Mouse (Mus musculus): Measurements from ENCODE around the gene Aff1. TPM values are rescaled to one million over a fixed set of nuclear protein-coding genes. Genes with fewer than 3 reads are reported as not detected.

Aff1 gene
- polyA plus RNA-seq, 1 experiment from 2014 or later: 12.1 TPM

DNA sequence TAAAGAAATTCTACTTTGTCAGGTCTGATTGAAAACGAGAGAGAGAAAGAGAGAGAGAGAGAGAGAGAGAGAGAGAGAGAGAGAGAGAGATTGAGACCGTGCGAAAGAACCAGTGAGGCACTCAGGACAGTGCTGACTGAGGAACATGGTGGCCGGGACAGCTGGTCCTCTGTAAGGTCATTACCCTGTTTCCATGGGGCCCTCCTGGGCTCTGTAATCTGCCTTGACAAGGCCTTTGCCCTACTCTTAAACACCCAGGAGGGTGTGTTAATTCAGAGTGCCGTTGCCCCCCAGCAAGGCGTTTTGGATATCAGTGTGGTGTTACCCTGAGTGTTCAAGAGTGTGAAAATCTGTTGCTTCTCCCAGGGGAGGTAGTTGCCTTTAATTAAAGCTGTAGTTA is 88.1 kb downstream of the Aff1 start:
- WGBS (ENCODE audit: insufficient replicate concordance): 25% methylated on average over 6 of the region's 6 CpGs
- no peaks in the 10 kb centered on the region for H3K36me3 ChIP-seq (ENCODE audit: control insufficient read depth, insufficient read depth, low read length)
- H3K4me3 ChIP-seq (ENCODE audit: low read depth, low read length): no peak overlapping the region
- H3K9me3 ChIP-seq (replicated peaks; ENCODE audit: control insufficient read depth, low read length): no peaks in the 10 kb centered on the region
- H3K4me2 ChIP-seq: no peak overlapping the region
- no peak overlapping the region for H3K9ac ChIP-seq (ENCODE audit: low read depth, low read length)
- H3K4me1 ChIP-seq (ENCODE audit: control insufficient read depth, insufficient read depth, low read length): peaks cover 39% of the 10 kb centered on the region
- no peak overlapping the region for H3K27ac ChIP-seq (ENCODE audit: low read depth, low read length)
- no peak for ATAC-seq (replicated peaks; ENCODE audit: insufficient number of reproducible peaks, low FRiP score, low TSS enrichment)
- no peaks in the 10 kb centered on the region for H3K27me3 ChIP-seq (ENCODE audit: control insufficient read depth, insufficient read depth, low read length)

DNA sequence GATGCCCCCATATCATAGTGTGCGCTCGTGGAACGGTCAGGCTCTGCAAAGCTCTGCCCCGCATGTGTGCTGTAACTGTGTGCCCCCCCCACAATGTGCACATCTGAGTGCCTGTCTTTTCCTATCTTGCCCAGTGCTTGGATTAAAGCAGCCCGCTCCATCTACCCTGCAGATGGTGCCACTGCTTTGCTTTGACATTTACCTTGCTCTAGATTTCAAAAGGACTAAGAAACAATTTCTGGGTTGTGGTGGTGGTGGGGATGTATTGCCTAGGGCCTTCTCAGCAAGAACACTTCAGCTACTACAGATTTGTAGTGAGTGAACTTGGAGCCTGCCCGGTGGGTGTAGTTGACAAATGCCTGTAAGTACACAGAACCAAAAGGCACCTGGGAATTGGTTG is 88.7 kb downstream of the Aff1 start:
- no peak overlapping the region for H3K4me2 ChIP-seq
- 76% methylated on average over 6 of the region's 6 CpGs for WGBS (ENCODE audit: insufficient replicate concordance)
- no peak overlapping the region for H3K4me3 ChIP-seq (ENCODE audit: low read depth, low read length)

DNA sequence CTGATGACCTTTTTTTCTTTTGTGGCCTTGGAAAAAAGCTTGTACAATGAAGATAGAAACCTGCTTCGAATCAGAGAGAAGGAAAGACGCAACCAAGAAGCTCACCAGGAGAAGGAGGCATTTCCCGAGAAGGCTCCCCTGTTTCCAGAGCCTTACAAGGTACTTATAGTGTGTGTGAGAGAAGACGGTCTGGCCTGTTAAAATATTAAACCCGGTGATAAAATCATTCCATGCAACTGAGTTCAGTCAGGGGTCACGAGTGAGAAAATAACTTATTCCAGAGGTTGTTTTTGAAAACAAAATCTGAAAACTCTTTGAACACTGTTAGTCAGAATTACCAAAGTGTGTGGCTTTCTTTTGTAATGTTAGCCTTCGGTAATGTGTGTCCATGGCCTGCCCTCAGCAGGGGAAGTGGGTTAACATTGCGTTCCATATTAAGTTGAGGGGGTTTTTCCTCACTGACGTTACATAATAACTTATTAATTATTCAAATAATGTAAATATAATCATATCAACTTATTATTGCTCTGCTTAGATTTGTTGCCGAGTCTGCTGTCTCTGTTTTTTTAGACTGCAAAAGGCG is 91.0 kb downstream of the Aff1 start:
- no peak for ATAC-seq (replicated peaks; ENCODE audit: insufficient number of reproducible peaks, low FRiP score, low TSS enrichment)
- no peak overlapping the region for H3K4me3 ChIP-seq (ENCODE audit: low read depth, low read length)
- WGBS (ENCODE audit: insufficient replicate concordance): 84% methylated on average over 11 of the region's 11 CpGs
- H3K9me3 ChIP-seq (replicated peaks; ENCODE audit: control insufficient read depth, low read length): no peaks in the 10 kb centered on the region
- 0 out of 2 replicates have a peak, but pooled peaks cover 2% of the 10 kb centered on the region for H3K36me3 ChIP-seq (ENCODE audit: control insufficient read depth, insufficient read depth, low read length)
- no peaks in the 10 kb centered on the region for H3K27me3 ChIP-seq (ENCODE audit: control insufficient read depth, insufficient read depth, low read length)
- no peak overlapping the region for H3K9ac ChIP-seq (ENCODE audit: low read depth, low read length)
- no peak overlapping the region for H3K4me2 ChIP-seq
- peaks cover 30% of the 10 kb centered on the region for H3K4me1 ChIP-seq (ENCODE audit: control insufficient read depth, insufficient read depth, low read length)
- no peak overlapping the region for H3K27ac ChIP-seq (ENCODE audit: low read depth, low read length)

More for the DNA sequence above, 88.7 kb downstream of the Aff1 start:
- H3K27ac ChIP-seq (ENCODE audit: low read depth, low read length): no peak overlapping the region
- H3K36me3 ChIP-seq (ENCODE audit: control insufficient read depth, insufficient read depth, low read length): no peaks in the 10 kb centered on the region
- H3K9ac ChIP-seq (ENCODE audit: low read depth, low read length): no peak overlapping the region
- peaks cover 35% of the 10 kb centered on the region for H3K4me1 ChIP-seq (ENCODE audit: control insufficient read depth, insufficient read depth, low read length)
- no peaks in the 10 kb centered on the region for H3K9me3 ChIP-seq (replicated peaks; ENCODE audit: control insufficient read depth, low read length)
- ATAC-seq (replicated peaks; ENCODE audit: insufficient number of reproducible peaks, low FRiP score, low TSS enrichment): no peak
- H3K27me3 ChIP-seq (ENCODE audit: control insufficient read depth, insufficient read depth, low read length): no peaks in the 10 kb centered on the region

DNA sequence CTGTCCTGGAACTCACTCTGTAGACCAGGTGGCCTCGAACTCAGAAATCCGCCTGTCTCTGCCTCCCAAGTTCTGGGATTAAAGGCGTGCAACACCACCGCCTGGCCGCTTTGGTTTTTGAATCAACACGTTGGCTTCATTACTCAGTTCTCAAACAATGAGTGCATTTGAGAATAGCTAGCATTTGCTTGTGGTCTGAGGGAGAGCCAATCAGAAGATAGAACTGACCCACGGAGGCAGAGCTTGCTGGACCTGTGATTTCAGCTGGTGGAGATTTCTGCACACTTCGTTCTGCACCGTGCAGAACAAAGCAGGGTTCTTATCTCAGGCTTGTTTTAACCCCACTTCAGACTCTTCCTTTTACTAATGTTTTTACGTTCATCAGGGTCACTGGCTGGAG is 93.9 kb downstream of the Aff1 start:
- Histone ChIP-seq H3K4me1 (ENCODE audit: control insufficient read depth, insufficient read depth, low read length) (peaks cover 22% of the 10 kb centered on the region), H3K9me3 (replicated peaks; ENCODE audit: control insufficient read depth, low read length) (no peaks in the 10 kb centered on the region), H3K27ac (ENCODE audit: low read depth, low read length) (no peak overlapping the region), H3K4me2 (no peak overlapping the region), H3K9ac (ENCODE audit: low read depth, low read length) (no peak overlapping the region), H3K36me3 (ENCODE audit: control insufficient read depth, insufficient read depth, low read length) (0 out of 2 replicates have a peak, but pooled peaks cover 2% of the 10 kb centered on the region), H3K4me3 (ENCODE audit: low read depth, low read length) (no peak overlapping the region), H3K27me3 (ENCODE audit: control insufficient read depth, insufficient read depth, low read length) (no peaks in the 10 kb centered on the region)
- no peak for ATAC-seq (replicated peaks; ENCODE audit: insufficient number of reproducible peaks, low FRiP score, low TSS enrichment)
- WGBS (ENCODE audit: insufficient replicate concordance): 68% methylated on average over 10 of the region's 10 CpGs

DNA sequence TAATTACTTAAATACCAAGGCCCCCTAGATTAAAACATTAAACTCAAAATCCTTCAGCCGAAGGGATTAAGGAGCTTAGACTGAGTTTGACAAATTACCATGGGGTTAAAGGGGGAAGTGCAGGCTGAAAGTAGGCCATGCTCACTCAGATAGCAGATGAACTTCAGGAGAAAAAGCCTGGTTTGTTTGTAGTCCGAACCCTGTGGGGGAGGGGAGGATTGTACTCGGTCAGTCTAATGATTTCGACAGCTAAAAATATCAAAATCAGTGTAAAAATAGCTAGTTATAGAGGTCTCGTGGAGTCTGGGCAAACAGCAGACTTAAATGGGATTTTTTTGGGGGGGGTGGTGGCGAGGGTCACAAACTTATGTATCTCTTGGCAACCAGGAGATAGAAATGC is 96.3 kb downstream of the Aff1 start:
- Histone ChIP-seq H3K4me2 (peak overlapping the region; percentile 9; the same call in 1 of the 2 replicates), H3K27ac (ENCODE audit: low read depth, low read length) (peak overlapping the region; percentile 66), H3K4me3 (ENCODE audit: low read depth, low read length) (no peak overlapping the region), H3K36me3 (ENCODE audit: control insufficient read depth, insufficient read depth, low read length) (0 out of 2 replicates have a peak, but pooled peaks cover 2% of the 10 kb centered on the region), H3K4me1 (ENCODE audit: control insufficient read depth, insufficient read depth, low read length) (peaks cover 17% of the 10 kb centered on the region), H3K9me3 (replicated peaks; ENCODE audit: control insufficient read depth, low read length) (no peaks in the 10 kb centered on the region), H3K27me3 (ENCODE audit: control insufficient read depth, insufficient read depth, low read length) (no peaks in the 10 kb centered on the region), H3K9ac (ENCODE audit: low read depth, low read length) (no peak overlapping the region)
- ATAC-seq (replicated peaks; ENCODE audit: insufficient number of reproducible peaks, low FRiP score, low TSS enrichment): no peak
- WGBS (ENCODE audit: insufficient replicate concordance): 32% methylated on average over 6 of the region's 6 CpGs

DNA sequence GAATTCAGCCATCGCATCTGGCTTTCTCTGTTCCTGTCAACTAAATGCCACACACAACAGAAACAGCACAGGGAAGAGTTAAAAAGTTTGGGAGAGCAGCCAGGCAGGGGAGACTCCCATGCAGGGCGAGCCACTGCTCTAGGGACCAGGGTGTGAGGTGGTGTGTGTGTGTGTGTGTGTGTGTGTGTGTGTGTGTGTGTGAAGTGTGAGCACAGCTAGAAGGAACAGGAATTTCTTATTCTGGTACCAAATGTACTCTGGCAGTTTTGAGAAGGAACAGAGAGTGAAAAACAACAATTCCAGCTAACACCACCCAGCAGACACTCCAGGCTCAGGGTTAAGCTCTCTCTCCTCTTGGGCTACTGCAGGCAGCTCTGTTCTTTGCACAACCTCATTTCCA is 96.8 kb downstream of the Aff1 start:
- 0 out of 2 replicates have a peak, but pooled peaks cover 2% of the 10 kb centered on the region for H3K36me3 ChIP-seq (ENCODE audit: control insufficient read depth, insufficient read depth, low read length)
- no peak overlapping the region for H3K9ac ChIP-seq (ENCODE audit: low read depth, low read length)
- 30% methylated on average over 2 of the region's 2 CpGs for WGBS (ENCODE audit: insufficient replicate concordance)
- H3K4me3 ChIP-seq (ENCODE audit: low read depth, low read length): no peak overlapping the region
- no peak for ATAC-seq (replicated peaks; ENCODE audit: insufficient number of reproducible peaks, low FRiP score, low TSS enrichment)
- peak overlapping the region; percentile 33 for H3K4me2 ChIP-seq
- peaks cover 17% of the 10 kb centered on the region for H3K4me1 ChIP-seq (ENCODE audit: control insufficient read depth, insufficient read depth, low read length)
- no peaks in the 10 kb centered on the region for H3K27me3 ChIP-seq (ENCODE audit: control insufficient read depth, insufficient read depth, low read length)
- no peaks in the 10 kb centered on the region for H3K9me3 ChIP-seq (replicated peaks; ENCODE audit: control insufficient read depth, low read length)
- H3K27ac ChIP-seq (ENCODE audit: low read depth, low read length): peak overlapping the region; percentile 48

DNA sequence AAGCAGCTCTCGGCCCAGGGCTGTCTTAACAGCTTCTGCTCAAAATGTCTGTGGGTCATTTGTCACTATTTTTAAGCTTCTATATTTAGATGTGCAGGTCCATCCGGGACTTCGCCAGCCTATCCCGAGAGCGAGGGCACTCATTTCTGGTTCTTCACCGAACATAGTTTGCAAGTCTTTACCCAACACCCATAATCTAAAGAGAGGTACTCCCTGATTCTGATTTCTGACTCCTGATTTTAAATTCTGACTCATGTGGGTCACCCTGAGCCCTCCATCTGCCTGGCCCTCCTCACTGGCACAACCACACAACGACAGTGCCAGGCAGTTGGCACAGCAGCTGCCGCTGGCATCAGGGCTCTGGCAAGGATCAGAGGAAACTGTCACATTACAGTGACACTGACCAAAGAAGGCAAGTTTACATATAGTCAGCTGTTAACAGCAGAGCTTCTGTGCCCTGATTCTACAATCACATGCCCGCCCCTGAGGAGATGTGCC is 97.5 kb downstream of the Aff1 start:
- H3K9ac ChIP-seq (ENCODE audit: low read depth, low read length): no peak overlapping the region

DNA sequence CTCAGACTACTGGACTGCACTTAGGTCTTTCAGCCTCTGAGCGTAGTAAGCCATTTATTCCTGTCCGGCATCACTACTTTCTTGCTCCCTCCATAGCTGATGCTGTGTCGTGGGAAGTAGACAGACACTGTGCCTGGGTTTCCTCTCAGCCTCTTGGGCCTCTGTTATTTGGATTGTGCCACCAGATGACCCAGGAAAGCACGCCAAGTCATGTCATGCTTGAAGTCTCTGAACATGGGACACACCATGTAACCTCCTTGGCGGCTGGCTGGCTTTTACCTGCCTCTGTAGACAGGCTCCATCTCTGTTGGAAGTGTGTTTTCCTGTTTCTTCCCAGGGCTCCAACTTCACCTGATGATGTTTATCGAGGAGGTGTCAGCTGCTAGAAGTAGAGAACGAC is 99.6 kb downstream of the Aff1 start:
- H3K4me2 ChIP-seq: no peak overlapping the region
- no peak overlapping the region for H3K9ac ChIP-seq (ENCODE audit: low read depth, low read length)
- 81% methylated on average over 7 of the region's 7 CpGs for WGBS (ENCODE audit: insufficient replicate concordance)
- H3K4me1 ChIP-seq (ENCODE audit: control insufficient read depth, insufficient read depth, low read length): peaks cover 17% of the 10 kb centered on the region
- no peak overlapping the region for H3K27ac ChIP-seq (ENCODE audit: low read depth, low read length)
- H3K9me3 ChIP-seq (replicated peaks; ENCODE audit: control insufficient read depth, low read length): no peaks in the 10 kb centered on the region
- no peaks in the 10 kb centered on the region for H3K27me3 ChIP-seq (ENCODE audit: control insufficient read depth, insufficient read depth, low read length)
- no peak overlapping the region for H3K4me3 ChIP-seq (ENCODE audit: low read depth, low read length)
- ATAC-seq (replicated peaks; ENCODE audit: insufficient number of reproducible peaks, low FRiP score, low TSS enrichment): no peak
- H3K36me3 ChIP-seq (ENCODE audit: control insufficient read depth, insufficient read depth, low read length): 0 out of 2 replicates have a peak, but pooled peaks cover 2% of the 10 kb centered on the region

More for the DNA sequence above, 97.5 kb downstream of the Aff1 start:
- ATAC-seq (replicated peaks; ENCODE audit: insufficient number of reproducible peaks, low FRiP score, low TSS enrichment): no peak
- Histone ChIP-seq H3K4me3 (ENCODE audit: low read depth, low read length) (no peak overlapping the region), H3K4me1 (ENCODE audit: control insufficient read depth, insufficient read depth, low read length) (peaks cover 17% of the 10 kb centered on the region), H3K36me3 (ENCODE audit: control insufficient read depth, insufficient read depth, low read length) (0 out of 2 replicates have a peak, but pooled peaks cover 2% of the 10 kb centered on the region), H3K27ac (ENCODE audit: low read depth, low read length) (peak overlapping the region; percentile 48), H3K9me3 (replicated peaks; ENCODE audit: control insufficient read depth, low read length) (no peaks in the 10 kb centered on the region), H3K4me2 (peak overlapping the region; percentile 33), H3K27me3 (ENCODE audit: control insufficient read depth, insufficient read depth, low read length) (no peaks in the 10 kb centered on the region)
- 52% methylated on average over 9 of the region's 9 CpGs for WGBS (ENCODE audit: insufficient replicate concordance)

DNA sequence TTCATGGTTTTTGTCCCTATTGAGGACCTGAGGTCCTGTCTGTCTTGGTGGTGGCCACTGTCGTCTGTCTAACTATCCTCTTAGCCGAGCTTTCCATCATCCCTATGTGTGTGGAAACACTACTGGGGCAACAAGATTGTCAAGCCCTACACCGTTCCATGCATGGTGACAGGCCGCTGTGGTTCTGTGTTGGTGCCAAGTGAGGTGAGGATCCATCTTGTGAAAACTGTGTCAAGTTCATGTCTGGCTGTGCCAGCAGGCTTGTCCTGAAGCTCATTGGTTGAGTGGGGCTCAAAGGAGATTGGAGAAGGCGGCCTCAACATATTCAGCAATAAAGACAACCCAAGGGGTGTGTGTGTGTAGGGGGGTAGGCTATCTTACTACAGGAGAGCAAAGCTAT is 102.9 kb downstream of the Aff1 start:
- Histone ChIP-seq H3K9me3 (replicated peaks; ENCODE audit: control insufficient read depth, low read length) (no peaks in the 10 kb centered on the region), H3K9ac (ENCODE audit: low read depth, low read length) (no peak overlapping the region), H3K27me3 (ENCODE audit: control insufficient read depth, insufficient read depth, low read length) (no peaks in the 10 kb centered on the region), H3K36me3 (ENCODE audit: control insufficient read depth, insufficient read depth, low read length) (no peaks in the 10 kb centered on the region), H3K4me1 (ENCODE audit: control insufficient read depth, insufficient read depth, low read length) (no peaks in the 10 kb centered on the region), H3K4me2 (no peak overlapping the region), H3K4me3 (ENCODE audit: low read depth, low read length) (no peak overlapping the region), H3K27ac (ENCODE audit: low read depth, low read length) (no peak overlapping the region)
- no peak for ATAC-seq (replicated peaks; ENCODE audit: insufficient number of reproducible peaks, low FRiP score, low TSS enrichment)
- WGBS (ENCODE audit: insufficient replicate concordance): 90% methylated on average over 5 of the region's 5 CpGs
